Mouse (Mus musculus): Measurements from ENCODE around the gene Fcrlb.
"Not testable (repeated sequence)": the region's sequence is repeated elsewhere in the genome, so short reads cannot be mapped to it uniquely, and the experiment has no call there.

Gene Fcrlb

DNA sequence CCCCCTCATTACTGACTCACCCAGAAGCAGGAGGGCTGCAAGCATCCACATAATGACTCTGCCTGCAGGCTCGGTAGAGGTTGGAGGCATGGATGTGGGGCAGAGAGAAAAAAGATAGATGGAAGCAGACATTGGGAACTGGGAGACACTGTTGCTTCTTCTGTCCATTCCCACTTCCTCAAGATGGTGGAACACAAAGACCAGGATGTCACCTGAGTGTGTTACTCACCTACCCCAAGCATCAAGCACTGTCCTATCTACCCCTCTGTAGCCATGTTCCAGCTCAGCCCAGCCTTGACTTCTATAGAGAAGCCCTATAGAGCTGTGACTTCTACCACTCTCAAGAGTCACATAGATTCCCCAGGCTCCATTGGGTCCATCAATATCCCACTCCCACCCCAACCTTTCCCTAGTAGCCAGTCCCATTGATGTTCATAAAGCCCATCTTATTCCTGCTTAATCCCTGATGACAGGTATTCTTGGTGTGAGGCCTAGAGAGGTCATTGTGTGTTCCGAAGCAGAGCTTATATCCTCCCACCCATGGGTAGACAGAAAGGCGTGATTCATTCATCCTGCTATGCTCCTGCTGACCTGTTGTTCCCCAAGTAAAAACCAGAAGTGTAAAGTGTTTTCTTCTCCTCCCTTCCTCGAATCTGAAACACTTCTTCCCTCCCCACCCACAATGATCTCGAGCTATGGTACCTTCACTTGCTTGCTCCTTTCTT is at the start of gene Fcrlb:
Fcrlb (minus strand) TSS at position 51 of the 725 bp plus-strand sequence.
- no peak for DNase-seq (ENCODE audit: low spot score)

DNA sequence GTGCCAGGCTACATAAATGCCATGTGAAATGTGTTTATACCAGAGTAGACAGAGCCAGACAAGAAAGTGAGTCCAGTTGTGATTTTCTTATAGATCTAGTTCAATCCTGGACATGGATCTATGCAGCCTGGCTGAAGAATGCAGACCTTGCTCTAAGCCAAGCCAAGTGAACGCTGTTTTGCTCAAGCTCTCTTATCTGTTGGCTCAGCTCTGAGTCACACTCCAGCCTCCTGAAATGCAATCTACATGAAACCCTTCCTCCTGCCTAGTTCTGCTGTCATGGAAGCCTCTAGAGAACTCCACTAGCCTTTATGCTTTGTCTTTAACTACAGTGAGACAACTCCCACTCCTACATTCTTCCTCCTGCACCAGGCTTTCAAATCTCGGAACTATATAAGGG is 49.6 kb upstream of the Fcrlb start:
- no peak for DNase-seq (ENCODE audit: low spot score)

DNA sequence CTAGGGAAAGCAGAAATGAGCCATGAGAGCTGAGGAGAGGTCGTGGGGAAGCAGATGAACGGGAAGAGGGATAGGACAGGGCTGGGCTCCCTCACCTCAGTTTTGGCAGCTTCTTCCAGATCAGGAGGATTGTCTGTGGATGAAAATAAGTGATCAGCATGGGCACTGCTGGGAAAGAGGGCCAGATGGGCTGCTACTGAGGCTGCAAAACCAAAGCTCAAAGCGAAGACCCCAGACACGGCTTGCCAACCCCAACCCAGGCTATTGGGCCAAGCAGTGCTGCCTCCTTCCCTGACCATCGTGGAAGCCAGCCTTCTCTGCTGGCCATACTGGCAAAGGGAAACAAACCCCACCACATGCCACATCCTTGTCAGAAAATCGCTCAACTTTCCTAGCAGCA is 48.4 kb upstream of the Fcrlb start:
- DNase-seq (ENCODE audit: low spot score) = no peak

DNA sequence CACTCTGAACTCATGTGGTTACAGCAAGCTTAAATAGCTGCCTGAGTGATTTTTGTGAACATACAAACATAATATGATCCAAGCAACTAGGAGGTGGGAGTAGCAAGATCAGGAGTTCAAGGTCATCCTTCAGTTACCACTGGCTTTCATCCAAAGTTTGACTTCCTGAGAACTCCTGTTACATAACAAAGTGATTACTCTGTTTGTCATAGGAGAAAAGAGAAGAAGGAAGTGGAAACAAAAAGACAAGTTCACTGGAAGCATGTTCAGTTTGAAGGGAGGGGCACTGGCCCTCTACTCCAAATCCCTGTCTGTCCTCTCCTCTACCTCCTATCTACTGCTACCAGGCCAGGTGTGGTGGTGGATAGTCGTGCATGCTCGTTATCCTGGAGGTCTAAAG is 47.0 kb upstream of the Fcrlb start:
- DNase-seq (ENCODE audit: low spot score) = no peak

DNA sequence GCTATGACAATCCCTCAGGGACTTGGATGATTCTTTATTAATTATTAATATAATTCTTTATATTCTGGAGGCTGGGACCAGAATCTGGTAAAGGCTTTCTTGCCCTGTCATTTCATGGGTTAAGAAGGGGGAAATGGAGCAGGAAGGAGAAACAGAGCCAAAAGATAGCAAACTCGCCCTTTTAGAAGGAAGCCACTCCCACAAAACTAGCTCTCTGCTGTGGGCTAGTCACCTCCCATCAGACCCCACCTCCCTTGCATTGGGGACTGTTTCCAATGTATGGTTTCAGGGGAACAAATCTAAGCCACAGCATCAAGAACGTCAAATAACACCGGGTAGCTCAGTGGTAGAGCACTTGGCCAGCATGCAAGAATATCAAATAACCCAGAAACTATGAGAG is 45.5 kb upstream of the Fcrlb start:
- DNase-seq (ENCODE audit: low spot score) = no peak

DNA sequence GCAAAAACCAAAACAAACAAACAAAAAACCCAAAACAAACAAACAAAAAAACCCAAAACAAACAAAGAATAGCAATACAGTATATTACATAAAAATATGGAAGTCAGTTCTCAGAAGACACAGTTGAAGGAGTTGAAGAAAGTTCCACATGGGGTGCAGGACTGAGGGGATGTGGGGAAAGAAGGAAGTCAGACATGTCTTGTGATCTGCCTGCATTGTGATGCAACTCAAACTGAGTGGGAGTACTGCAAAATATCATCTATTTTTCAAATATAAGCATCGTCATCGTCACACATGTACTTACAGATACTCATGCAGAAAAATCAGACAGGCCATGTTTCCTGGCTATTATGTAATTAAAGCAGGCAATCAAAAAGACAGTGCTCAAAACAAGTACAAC is 40.5 kb upstream of the Fcrlb start:
- DNase-seq (ENCODE audit: low spot score) = no peak

DNA sequence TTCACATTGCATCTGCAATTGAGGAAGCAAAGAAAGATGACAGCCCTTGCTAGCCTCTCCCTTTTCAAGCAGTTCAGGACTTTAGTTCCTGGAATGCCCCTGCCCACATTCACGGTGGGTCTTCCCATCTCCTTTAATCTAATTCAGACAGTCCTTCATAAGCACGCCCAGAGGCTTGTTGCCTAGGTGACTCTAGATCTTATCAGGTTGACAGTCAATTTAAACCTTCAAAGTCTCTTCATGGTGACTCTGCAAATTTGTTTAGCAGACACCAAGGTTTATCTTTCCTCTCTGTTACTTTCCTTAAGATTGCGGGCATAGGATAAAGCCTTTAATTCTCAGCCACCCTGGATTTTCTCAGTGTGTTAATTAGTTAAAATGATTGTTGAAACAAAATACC is 38.0 kb upstream of the Fcrlb start:
- no peak for DNase-seq (ENCODE audit: low spot score)

DNA sequence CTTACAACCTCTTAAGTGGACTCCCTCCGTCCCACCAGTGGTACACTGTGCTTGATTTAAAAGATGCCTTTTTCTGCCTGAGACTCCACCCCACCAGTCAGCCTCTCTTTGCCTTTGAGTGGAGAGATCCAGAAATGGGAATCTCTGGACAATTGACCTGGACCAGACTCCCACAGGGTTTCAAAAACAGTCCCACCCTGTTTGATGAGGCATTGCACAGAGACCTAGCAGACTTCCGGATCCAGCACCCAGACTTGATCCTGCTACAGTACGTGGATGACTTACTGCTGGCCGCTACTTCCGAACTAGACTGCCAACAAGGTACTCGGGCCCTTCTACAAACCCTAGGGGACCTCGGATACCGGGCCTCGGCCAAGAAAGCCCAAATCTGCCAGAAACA is 32.2 kb upstream of the Fcrlb start:
- not testable (repeated sequence) for DNase-seq (ENCODE audit: low spot score)

DNA sequence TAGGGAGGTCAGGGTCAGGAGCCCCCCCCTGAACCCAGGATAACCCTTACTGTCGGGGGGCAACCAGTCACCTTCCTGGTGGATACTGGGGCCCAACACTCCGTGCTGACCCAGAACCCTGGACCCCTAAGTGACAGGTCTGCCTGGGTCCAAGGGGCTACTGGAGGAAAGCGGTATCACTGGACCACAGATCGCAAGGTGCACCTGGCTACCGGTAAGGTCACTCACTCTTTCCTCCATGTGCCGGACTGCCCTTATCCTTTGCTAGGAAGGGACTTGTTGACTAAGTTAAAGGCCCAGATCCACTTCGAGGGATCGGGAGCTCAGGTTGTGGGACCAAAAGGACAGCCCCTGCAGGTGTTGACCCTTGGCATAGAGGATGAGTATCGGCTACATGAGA is 31.4 kb upstream of the Fcrlb start:
- DNase-seq (ENCODE audit: low spot score) = not testable (repeated sequence)

DNA sequence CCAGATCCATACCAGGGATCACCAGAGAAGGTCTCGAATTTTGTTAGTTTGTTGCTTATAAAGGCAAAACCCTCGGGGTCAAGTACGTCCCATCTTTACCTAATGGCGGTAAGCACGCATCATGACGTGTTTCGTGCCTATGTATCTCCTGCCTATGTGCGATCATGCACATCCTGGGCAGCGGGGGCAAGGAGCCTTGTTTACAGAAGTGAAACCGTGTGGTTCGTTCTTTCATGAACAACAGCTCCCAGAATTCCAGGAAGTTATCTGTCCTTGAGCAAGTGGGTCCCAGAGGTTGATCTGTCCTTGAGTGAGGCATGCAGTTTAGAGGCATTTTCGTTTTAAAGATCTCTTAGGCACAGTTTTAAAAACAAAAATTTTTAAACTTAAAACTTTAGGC is 26.5 kb upstream of the Fcrlb start:
- no peak for DNase-seq (ENCODE audit: low spot score)

DNA sequence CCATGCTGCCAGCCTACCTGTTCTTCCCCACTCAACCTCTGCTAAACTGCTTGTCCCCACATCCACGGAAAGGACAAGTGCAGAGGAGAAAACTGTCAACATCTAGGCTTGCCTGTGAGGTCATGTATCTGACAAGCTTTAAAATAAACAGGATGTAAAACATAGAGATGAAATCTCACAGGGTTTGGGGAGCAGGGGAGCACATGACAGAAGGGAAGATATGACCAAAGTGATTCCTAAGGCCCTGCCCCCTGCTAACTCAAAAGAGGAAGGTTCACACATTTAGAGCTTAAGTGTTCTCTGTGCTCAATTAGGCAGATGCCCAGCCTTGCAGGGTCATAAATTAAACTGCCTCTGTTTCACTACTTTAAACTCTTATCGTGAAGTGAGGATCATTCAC is 21.6 kb upstream of the Fcrlb start:
- DNase-seq (ENCODE audit: low spot score) = no peak

DNA sequence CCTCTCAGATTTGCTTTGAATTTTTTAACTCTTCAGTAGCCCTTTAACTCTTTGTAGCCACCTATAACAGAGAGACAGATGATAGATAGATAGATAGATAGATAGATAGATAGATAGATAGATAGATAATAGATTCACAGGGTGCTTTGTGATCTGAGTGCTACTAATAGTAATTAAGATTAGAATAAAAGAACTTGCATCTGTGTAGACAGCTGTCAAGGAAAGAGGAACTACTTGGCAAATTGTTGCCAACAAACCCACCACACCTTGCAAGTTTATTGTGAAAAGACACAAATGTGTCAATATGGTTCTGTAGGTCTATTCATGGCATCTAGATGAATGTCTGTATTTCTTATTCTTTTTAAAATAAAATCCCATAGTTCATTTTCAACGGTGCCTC is 21.2 kb upstream of the Fcrlb start:
- DNase-seq (ENCODE audit: low spot score) = no peak

DNA sequence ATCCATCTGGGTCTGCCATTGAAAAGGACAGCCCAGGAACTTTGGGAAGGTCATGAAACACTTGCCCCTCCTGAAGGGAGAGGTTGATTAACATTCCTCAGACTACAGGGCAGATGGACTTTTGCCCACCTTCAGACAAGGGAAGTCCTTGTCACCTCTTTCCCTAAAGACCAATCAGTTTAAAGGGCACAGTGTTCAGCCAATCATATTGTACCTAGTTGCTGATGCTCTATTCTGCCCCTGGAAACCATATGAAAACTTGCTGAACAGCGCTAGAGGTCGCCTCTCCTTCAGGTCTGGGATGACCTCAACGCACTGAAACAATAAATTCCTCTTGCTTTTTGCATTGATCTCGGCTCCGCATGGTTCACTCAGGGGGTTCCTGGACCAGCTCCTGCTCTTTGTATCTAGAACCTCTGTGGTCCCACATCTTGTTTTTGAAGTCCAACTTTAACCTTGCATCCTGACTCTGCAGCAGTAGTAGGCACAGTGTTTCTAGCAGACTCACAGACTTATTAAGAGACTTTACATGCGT is 20.7 kb upstream of the Fcrlb start:
- DNase-seq (ENCODE audit: low spot score) = no peak

DNA sequence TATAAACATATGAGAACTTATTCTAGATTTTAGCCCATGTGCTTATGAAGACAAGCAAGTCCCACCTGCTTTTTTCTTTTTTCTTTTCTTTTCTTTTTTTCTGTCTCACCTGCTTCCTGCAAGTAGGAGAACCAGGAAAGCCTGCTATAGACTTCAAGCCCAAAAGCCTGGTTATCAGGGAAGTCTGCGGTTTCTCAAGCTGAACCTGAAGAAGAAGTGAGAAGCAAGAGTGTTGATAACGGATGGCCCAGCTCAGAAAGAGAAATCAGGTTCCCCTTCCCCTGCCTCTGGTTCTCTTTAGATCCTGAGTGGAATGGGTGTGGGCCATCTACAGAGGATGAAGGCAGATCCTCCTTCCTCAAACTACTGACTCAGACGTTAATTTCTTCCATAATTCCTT is 19.3 kb upstream of the Fcrlb start:
- DNase-seq (ENCODE audit: low spot score) = no peak

DNA sequence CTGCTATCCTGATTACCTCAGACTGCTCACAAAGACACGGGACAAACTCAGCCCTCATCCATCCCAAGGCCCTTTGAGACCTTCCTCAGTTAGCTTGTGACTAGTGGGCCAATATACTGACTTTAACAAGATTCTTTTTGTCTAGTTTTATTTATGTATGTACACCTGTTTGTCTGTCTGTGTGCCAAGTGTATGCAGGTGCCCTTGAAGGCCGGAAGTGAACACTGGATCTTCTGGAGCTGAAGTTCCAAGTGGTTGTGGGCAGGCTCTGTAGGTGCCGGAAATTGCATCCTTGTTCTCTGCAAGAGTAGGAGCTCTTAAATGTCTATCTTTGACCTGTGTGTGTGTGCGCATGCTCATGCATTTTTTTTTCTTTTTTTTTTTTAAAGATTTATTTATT is 16.5 kb upstream of the Fcrlb start:
- DNase-seq (ENCODE audit: low spot score) = no peak

DNA sequence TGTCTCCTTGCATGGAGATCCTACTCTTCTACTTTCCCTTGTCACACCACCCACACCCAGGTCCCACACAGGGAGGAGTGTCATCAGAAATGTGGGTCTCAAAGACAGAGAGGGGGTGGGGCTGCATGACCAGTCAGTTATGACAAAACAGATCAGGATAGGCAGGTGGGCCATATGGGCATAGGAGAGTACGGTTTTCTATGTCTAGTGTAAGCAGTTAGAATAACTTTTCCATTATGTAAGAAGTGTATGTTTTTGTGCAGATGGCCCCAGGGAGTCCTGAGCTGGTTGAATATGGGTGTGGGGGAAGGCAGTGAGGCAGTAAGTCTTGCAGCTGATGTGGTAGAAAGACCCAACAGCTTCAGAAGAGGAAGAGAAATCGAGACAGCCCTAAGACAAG is 15.7 kb upstream of the Fcrlb start:
- DNase-seq (ENCODE audit: low spot score) = no peak

DNA sequence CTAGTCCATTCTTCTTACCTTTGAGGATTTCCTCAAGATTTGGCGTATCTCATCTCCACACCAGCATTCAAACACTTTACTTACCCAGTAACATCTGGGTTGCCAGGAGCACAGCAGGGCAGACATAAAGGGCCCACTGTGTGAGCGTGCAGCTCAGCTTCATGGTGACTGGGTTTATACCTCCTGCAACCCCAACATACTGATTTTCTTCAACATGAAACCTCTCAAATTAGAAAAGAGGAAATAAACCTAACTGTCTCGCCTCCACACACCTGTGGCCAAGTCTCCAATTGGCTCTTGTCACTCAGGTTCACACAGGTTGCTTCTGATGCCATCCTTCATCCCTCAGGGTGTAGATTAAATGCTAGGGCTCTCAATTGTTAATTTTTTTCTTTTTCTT is 14.6 kb upstream of the Fcrlb start, which contains the start of gene Fcrla:
Fcrla (minus strand) TSS at position 206 of the 400 bp plus-strand sequence.
- DNase-seq (ENCODE audit: low spot score) = no peak

DNA sequence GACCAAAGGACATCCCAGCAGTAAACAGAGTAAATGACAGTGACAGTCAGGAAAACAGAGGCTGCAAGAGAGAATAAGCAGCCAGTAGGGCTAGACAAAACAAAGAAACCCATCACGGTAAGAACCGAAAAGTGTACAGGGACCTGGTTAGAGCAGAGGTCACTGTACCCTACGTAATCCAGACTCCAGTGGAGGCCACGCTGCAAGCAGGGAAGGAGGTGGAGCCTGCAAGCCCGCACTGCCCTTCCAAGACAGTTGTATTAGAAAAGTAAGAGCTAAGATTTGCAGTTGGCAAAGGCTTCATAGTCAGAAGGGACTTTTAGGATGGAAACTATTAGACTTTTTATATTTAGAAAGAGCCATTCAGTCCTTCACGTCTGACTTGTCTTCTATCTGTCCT is 14.2 kb upstream of the Fcrlb start:
- DNase-seq (ENCODE audit: low spot score) = no peak

DNA sequence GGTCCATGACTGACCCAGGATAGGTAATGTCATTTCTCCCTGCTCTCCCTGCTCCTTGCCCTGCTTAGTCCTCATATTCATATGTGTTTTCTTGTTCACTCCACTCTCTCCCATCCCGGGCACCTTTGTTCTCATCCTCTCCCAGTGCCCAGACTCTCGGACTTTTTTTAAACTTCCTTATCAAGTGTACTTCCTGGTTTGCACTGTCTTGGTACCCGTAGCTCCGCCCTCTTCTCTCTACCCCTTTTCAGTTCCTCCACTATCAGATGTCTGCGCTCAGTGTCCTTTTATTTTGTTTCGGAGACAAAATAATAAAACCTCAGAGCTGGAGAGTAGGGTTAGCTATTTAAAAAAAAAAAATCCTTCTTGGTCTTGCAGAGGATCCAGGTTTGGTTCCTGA is 11.7 kb upstream of the Fcrlb start:
- no peak for DNase-seq (ENCODE audit: low spot score)

DNA sequence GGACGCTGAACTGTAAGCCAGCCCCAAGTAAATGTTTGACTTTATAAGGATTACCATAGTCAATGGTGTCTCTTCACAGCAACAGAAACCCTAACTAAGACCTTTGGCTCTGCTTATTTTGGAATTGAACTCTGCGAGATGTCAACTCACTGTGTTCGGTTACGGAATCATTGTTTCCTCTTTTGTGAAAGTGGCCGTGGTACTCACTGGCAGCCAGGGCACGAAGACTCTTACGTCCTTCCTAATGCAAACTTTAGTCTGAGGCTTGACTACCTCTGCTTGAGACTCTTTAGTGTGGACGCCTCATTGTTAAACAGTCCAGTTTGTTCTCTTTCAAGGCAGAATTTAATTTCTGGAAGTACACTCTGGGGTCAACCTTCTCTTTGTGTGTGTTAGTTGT is 6.6 kb upstream of the Fcrlb start:
- DNase-seq (ENCODE audit: low spot score) = no peak

DNA sequence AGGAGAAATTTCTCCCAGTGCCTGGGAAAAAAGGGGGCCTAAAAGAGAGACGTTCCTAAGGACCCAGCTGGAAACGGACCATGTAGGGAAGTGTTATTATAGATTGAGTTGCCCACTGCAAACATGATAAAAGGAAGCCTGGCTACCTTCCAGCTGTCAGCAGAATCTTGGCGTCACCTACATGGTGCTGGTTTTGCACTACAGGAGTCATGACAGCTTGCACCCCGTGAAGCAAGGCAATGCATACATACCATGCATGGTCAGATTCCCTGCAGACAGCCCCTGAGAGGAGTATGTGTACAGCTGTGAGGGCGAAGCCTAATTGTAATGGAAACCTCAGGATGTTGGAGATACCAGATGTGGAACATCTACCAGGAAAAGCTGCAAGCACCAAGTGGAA is 2.9 kb upstream of the Fcrlb start:
- DNase-seq (ENCODE audit: low spot score) = no peak

DNA sequence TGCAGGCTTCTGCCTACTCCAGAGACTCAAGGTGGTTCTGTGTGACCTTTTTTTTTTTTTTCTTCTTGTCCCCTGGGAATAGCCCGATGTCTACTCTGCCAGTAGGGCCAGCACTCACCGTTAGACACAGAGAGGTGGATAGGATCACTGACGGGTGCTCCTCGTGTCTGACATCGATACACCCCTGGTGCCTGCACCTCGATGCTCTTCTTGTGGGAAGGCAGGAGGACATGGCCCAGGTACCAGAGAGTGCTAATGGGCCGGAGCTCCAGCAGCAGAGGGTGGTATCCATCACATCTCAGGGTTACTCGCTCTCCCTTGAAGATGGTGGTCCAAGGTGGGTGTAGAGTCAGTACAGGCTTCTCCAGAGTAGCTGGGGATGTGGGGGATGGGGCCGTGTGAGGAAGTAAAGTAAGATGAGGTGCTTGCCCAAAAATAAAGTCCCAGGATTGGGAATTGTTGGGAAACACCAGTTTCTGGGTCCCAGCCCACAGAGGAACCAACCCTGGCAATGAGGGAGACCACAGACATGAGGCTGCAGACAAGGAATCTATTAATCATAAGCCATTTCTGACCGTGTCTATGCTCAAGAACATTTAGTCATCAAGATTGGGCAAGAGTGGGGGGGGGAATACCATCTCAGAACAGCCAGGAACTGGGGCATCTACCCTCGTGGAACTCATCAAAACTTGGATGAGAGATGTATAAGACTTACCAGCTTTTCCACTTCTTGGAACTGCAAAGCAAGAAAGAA is 657 bp downstream of the Fcrlb start:
- DNase-seq (ENCODE audit: low spot score) = no peak

DNA sequence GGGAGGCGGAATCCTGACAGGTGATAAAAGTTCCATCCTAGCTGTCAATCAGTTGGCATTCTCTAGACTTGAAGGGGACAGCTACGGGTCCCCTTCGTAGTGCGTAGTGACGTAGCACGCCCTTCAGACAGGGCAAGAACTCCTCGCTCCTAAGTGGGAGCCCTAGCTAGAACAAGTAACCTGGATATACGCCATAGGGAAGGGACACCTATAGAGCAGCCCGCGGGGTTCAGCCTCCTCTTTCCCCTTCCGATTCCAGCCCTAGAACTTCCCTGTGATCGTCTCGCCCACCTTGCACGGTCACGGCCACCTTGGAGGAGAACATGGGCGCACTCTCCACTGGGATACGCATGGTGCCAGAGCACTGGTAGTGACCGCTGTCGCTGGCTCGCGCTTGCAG is 4.4 kb downstream of the Fcrlb start:
- no peak for DNase-seq (ENCODE audit: low spot score)
